Mouse (Mus musculus) hindbrain, embryonic 12.5 days (tissue): ENCODE results near the gene 1700020D05Rik. TPM values are rescaled to one million over a fixed set of nuclear protein-coding genes. Genes with fewer than 3 reads are reported as not detected.

ENCODE experiments used
- ATAC-seq: fragments of 200-750 bp; cut with Nextera tagmentation; 2 replicates; pipeline ENCODE4 v1.8.0; 2017; ENCODE audit warnings: moderate TSS enrichment; ENCODE audit not compliant: low FRiP score
- H3K27ac ChIP-seq: fragments of 300-500 bp; sonication (generic); 2 replicates; pipeline ENCODE4 v1.5.1; 2016; ENCODE audit warnings: mild to moderate bottlenecking
- H3K27me3 ChIP-seq: fragments of 300-500 bp; sonication (generic); 2 replicates; pipeline ENCODE4 v1.6.1; 2016; ENCODE audit warnings: mild to moderate bottlenecking
- H3K36me3 ChIP-seq: fragments of 300-500 bp; sonication (generic); 2 replicates; pipeline ENCODE4 v1.6.1; 2016; ENCODE audit warnings: mild to moderate bottlenecking
- H3K4me1 ChIP-seq: fragments of 300-500 bp; sonication (generic); 2 replicates; pipeline ENCODE4 v1.6.1; 2016
- H3K4me2 ChIP-seq: fragments of 300-500 bp; sonication (generic); replicated peaks from 2 replicates; pipeline ENCODE4 v1.6.1; 2016; ENCODE audit warnings: mild to moderate bottlenecking
- H3K4me3 ChIP-seq: fragments of 300-500 bp; sonication (generic); 2 replicates; pipeline ENCODE4 v1.5.1; 2016; ENCODE audit warnings: mild to moderate bottlenecking
- H3K9ac ChIP-seq: fragments of 300-500 bp; sonication (generic); 2 replicates; pipeline ENCODE4 v1.6.1; 2016; ENCODE audit warnings: mild to moderate bottlenecking, moderate library complexity
- H3K9me3 ChIP-seq: fragments of 300-500 bp; sonication (generic); replicated peaks from 2 replicates; pipeline ENCODE4 v1.6.1; 2016; ENCODE audit warnings: mild to moderate bottlenecking
- WGBS: fragments of 180-500 bp; shearing (Covaris S2); methylation state at CpG from one replicate; pipeline ENCODE4 v1.1.7; 2016; 5-methylcytosine and 5-hydroxymethylcytosine counted together
- polyA plus RNA-seq: library from polyadenylated mRNA; unstranded; fragments of >200 nt; fragmentation: Nextera tagmentation; extraction: Ambion mirVana; gene quantifications from 2 replicates; pipeline ENCODE4 v1.2.1, GENCODE M21; 2016

The 1700020D05Rik gene
- polyA plus RNA-seq, 1 experiment from 2014 or later = 0.56 TPM

GRCm38 (mm10) chr19:5466916-5467500, 36.6 kb downstream of the 1700020D05Rik start:
- Histone ChIP-seq H3K4me3 (no peak overlapping the region), H3K9me3 (no peaks in the 10 kb centered on the region), H3K4me1 (peaks cover 10% of the 10 kb centered on the region), H3K36me3 (peaks cover 44% of the 10 kb centered on the region), H3K27me3 (no peaks in the 10 kb centered on the region), H3K9ac (no peak overlapping the region), H3K4me2 (no peak overlapping the region), H3K27ac (no peak overlapping the region)
- 92% methylated on average over 6 of the region's 6 CpGs for WGBS
- ATAC-seq = no peak

GRCm38 (mm10) chr19:5465037-5465436, 38.5 kb downstream of the 1700020D05Rik start:
- Histone ChIP-seq H3K27ac (no peak overlapping the region), H3K4me1 (peaks cover 20% of the 10 kb centered on the region), H3K4me2 (no peak overlapping the region), H3K27me3 (no peaks in the 10 kb centered on the region), H3K9ac (no peak overlapping the region), H3K36me3 (peaks cover 44% of the 10 kb centered on the region), H3K4me3 (no peak overlapping the region), H3K9me3 (no peaks in the 10 kb centered on the region)
- no peak for ATAC-seq
- 93% methylated on average over 8 of the region's 8 CpGs for WGBS

- Histone ChIP-seq H3K27me3 (peaks cover 5% of the 10 kb centered on the region; the same call in 1 of the 2 replicates), H3K36me3 (peaks cover 44% of the 10 kb centered on the region), H3K4me1 (peaks cover 23% of the 10 kb centered on the region), H3K9ac (peak overlapping the region; percentile 51), H3K9me3 (no peaks in the 10 kb centered on the region), H3K27ac (0 out of 2 replicates have a peak overlapping the region, but pooled peaks have one; percentile 25), H3K4me2 (peak overlapping the region; percentile 48), H3K4me3 (peak overlapping the region; percentile 21)
- 40% methylated on average over 15 of the region's 15 CpGs for WGBS
- peak; percentile 57 for ATAC-seq
These were observed 39.6 kb downstream of the 1700020D05Rik start for GRCm38 (mm10) chr19:5463791-5464562.

- Histone ChIP-seq H3K9me3 (no peaks in the 10 kb centered on the region), H3K4me2 (no peak overlapping the region), H3K27ac (no peak overlapping the region), H3K4me1 (peaks cover 23% of the 10 kb centered on the region), H3K27me3 (peaks cover 11% of the 10 kb centered on the region; the same call in 1 of the 2 replicates), H3K36me3 (peaks cover 44% of the 10 kb centered on the region), H3K4me3 (0 out of 2 replicates have a peak overlapping the region, but pooled peaks have one; percentile 5), H3K9ac (no peak overlapping the region)
- no peak for ATAC-seq
- WGBS = 87% methylated on average over 9 of the region's 9 CpGs
These were observed 40.4 kb downstream of the 1700020D05Rik start for GRCm38 (mm10) chr19:5463212-5463611.

- no peaks in the 10 kb centered on the region for H3K9me3 ChIP-seq
- peaks cover 11% of the 10 kb centered on the region; the same call in 1 of the 2 replicates for H3K27me3 ChIP-seq
- H3K36me3 ChIP-seq = peaks cover 30% of the 10 kb centered on the region
- H3K9ac ChIP-seq = peak overlapping the region; percentile 69
- H3K4me2 ChIP-seq = peak overlapping the region; percentile 94
- no peak for ATAC-seq
- WGBS = 89% methylated on average over 6 of the region's 6 CpGs
- peak overlapping the region; percentile 54 for H3K4me3 ChIP-seq
- H3K4me1 ChIP-seq = peaks cover 34% of the 10 kb centered on the region
- no peak overlapping the region for H3K27ac ChIP-seq
These were observed 42.2 kb downstream of the 1700020D05Rik start for GRCm38 (mm10) chr19:5461411-5461810.

GRCm38 (mm10) chr19:5460465-5460911, 43.1 kb downstream of the 1700020D05Rik start, which contains the start of gene Fibp:
TSS of gene Fibp (plus strand) at chr19:5460615.
- peaks cover 21% of the 10 kb centered on the region for H3K36me3 ChIP-seq
- peak; percentile 51 for ATAC-seq
- H3K4me3 ChIP-seq = peak within 1 kb of the TSS; percentile 54
- H3K27ac ChIP-seq = peak within 1 kb of the TSS; percentile 45
- H3K9ac ChIP-seq = peak within 1 kb of the TSS; percentile 69
- H3K9me3 ChIP-seq = no peaks in the 10 kb centered on the region
- H3K4me1 ChIP-seq = peaks cover 43% of the 10 kb centered on the region
- WGBS = under 1% methylated on average over 32 of the region's 32 CpGs
- H3K27me3 ChIP-seq = peaks cover 11% of the 10 kb centered on the region; the same call in 1 of the 2 replicates
- H3K4me2 ChIP-seq = peak within 1 kb of the TSS; percentile 94

GRCm38 (mm10) chr19:5459896-5460295, 43.7 kb downstream of the 1700020D05Rik start:
- Histone ChIP-seq H3K27me3 (peaks cover 11% of the 10 kb centered on the region; the same call in 1 of the 2 replicates), H3K9me3 (no peaks in the 10 kb centered on the region), H3K9ac (peak overlapping the region; percentile 69), H3K4me2 (peak overlapping the region; percentile 94), H3K4me1 (peaks cover 49% of the 10 kb centered on the region), H3K27ac (no peak overlapping the region), H3K4me3 (peak overlapping the region; percentile 54), H3K36me3 (peaks cover 15% of the 10 kb centered on the region)
- ATAC-seq = no peak
- 29% methylated on average over 3 of the region's 3 CpGs for WGBS

GRCm38 (mm10) chr19:5459019-5459418, 44.6 kb downstream of the 1700020D05Rik start:
- Histone ChIP-seq H3K4me3 (no peak overlapping the region), H3K27me3 (peaks cover 11% of the 10 kb centered on the region; the same call in 1 of the 2 replicates), H3K27ac (no peak overlapping the region), H3K36me3 (peaks cover 12% of the 10 kb centered on the region), H3K4me1 (peaks cover 45% of the 10 kb centered on the region), H3K9me3 (no peaks in the 10 kb centered on the region), H3K9ac (no peak overlapping the region), H3K4me2 (no peak overlapping the region)
- 72% methylated on average over 7 of the region's 7 CpGs for WGBS
- no peak for ATAC-seq

- 18% methylated on average over 14 of the region's 14 CpGs for WGBS
- 0 out of 2 replicates have a peak, but pooled peaks have one; percentile 17 for ATAC-seq
- Histone ChIP-seq H3K27ac (peak within 1 kb of the TSS; percentile 94), H3K9me3 (no peaks in the 10 kb centered on the region), H3K36me3 (peaks cover 5% of the 10 kb centered on the region), H3K4me2 (peak within 1 kb of the TSS; percentile 99), H3K9ac (peak within 1 kb of the TSS; percentile 87), H3K4me1 (peaks cover 40% of the 10 kb centered on the region), H3K4me3 (peak within 1 kb of the TSS; percentile 77), H3K27me3 (peaks cover 11% of the 10 kb centered on the region; the same call in 1 of the 2 replicates)
These were observed 45.7 kb downstream of the 1700020D05Rik start, which contains the start of gene Ccdc85b for GRCm38 (mm10) chr19:5457746-5458442. TSS of gene Ccdc85b (minus strand) at chr19:5457894.

GRCm38 (mm10) chr19:5456922-5457745, 46.5 kb downstream of the 1700020D05Rik start:
- Histone ChIP-seq H3K9me3 (no peaks in the 10 kb centered on the region), H3K27me3 (peaks cover 11% of the 10 kb centered on the region; the same call in 1 of the 2 replicates), H3K4me1 (peaks cover 40% of the 10 kb centered on the region), H3K4me3 (peak overlapping the region; percentile 77), H3K36me3 (no peaks in the 10 kb centered on the region), H3K27ac (peak overlapping the region; percentile 94), H3K4me2 (peak overlapping the region; percentile 99), H3K9ac (peak overlapping the region; percentile 87)
- peak; percentile 91 for ATAC-seq
- under 1% methylated on average over 68 of the region's 70 CpGs for WGBS

- Histone ChIP-seq H3K9ac (peak overlapping the region; percentile 87), H3K4me3 (peak overlapping the region; percentile 77), H3K4me2 (peak overlapping the region; percentile 99), H3K36me3 (no peaks in the 10 kb centered on the region), H3K27me3 (peaks cover 17% of the 10 kb centered on the region), H3K27ac (peak overlapping the region; percentile 94), H3K4me1 (peaks cover 35% of the 10 kb centered on the region), H3K9me3 (no peaks in the 10 kb centered on the region)
- ATAC-seq = no peak; the same call in 1 of the 2 replicates
- WGBS = 5% methylated on average over 26 of the region's 26 CpGs
These were observed 47.2 kb downstream of the 1700020D05Rik start for GRCm38 (mm10) chr19:5456241-5456921.
